Mouse (Mus musculus): ENCODE measurements at regions not wholly inside any gene's neighbourhood (a gene's known extent, or its start where the extent isn't known, plus 50 kb on each side); places are given as distances from the start of the nearest gene placed in this dataset.

DNA sequence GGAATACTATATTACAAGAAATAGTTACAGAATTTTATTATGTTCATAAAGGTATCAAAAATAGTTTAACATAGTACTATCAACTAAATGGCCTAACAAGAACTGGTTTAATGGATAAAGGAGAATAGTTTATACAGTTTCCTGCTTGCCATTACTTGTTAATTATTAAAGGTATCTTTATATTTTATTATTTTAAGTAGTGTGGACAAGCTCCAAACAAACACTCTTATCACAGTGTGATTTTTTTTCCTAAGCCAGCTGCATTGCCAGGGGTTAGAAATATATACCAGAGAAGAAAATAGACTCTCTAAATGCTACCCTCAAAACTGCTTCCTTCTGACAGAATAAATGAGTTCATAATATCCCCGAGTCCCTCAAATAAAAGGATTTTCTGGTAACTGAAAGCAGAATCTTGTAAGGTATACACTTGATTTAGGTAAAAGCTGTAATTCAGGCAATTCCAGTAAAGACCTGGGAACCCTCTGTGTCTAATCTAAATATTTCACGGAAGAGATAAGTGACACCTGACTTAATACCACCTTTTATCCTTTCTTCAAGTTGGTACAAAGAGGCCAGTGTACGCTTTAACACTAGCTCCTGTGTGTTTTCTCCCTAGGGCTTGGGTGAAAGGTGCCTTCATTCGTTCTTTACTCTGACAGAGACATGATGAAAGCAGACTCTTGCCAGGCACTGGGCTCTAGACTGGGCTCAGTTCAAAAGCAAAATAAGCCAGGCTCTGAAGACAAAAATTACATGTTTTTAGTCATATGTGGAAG, 76.5 kb upstream of the Ccser1 start:
- Histone ChIP-seq H3K4me1 (ENCODE audit: control insufficient read depth, insufficient read depth, low read length) (no peaks in the 10 kb centered on the region), H3K36me3 (ENCODE audit: control insufficient read depth, insufficient read depth, low read length) (no peaks in the 10 kb centered on the region), H3K27me3 (replicated peaks; ENCODE audit: control insufficient read depth, insufficient read depth, low read length) (no peaks in the 10 kb centered on the region), H3K4me2 (ENCODE audit: low read depth, low read length) (no peak overlapping the region), H3K4me3 (ENCODE audit: low read depth, low read length) (no peak overlapping the region), H3K9ac (ENCODE audit: low read depth, low read length) (no peak overlapping the region), H3K27ac (replicated peaks; ENCODE audit: low read depth, low read length) (no peak overlapping the region), H3K9me3 (ENCODE audit: control insufficient read depth, low read length) (no peaks in the 10 kb centered on the region)
- 27% methylated on average over 4 of the region's 4 CpGs for WGBS
- DNase-seq (ENCODE audit: low spot score) (peak; percentile 36), ATAC-seq (ENCODE audit: low read depth) (peak; percentile 65; the same call in 1 of the 2 replicates)

- Histone ChIP-seq H3K4me1 (ENCODE audit: control insufficient read depth, insufficient read depth, low read length) (0 out of 2 replicates have a peak, but pooled peaks cover 4% of the 10 kb centered on the region), H3K27ac (replicated peaks; ENCODE audit: low read depth, low read length) (no peak overlapping the region), H3K9me3 (ENCODE audit: control insufficient read depth, low read length) (no peaks in the 10 kb centered on the region), H3K4me3 (ENCODE audit: low read depth, low read length) (no peak overlapping the region), H3K9ac (ENCODE audit: low read depth, low read length) (no peak overlapping the region), H3K36me3 (ENCODE audit: control insufficient read depth, insufficient read depth, low read length) (no peaks in the 10 kb centered on the region), H3K27me3 (replicated peaks; ENCODE audit: control insufficient read depth, insufficient read depth, low read length) (no peaks in the 10 kb centered on the region), H3K4me2 (ENCODE audit: low read depth, low read length) (no peak overlapping the region)
- ATAC-seq (ENCODE audit: low read depth) (no peak), DNase-seq (ENCODE audit: low spot score) (no peak)
- WGBS = 43% methylated on average over 1 of the region's 1 CpGs
Observed at GRCm38 (mm10) chr6:61115250-61115649, 64.9 kb upstream of the Ccser1 start.

DNA sequence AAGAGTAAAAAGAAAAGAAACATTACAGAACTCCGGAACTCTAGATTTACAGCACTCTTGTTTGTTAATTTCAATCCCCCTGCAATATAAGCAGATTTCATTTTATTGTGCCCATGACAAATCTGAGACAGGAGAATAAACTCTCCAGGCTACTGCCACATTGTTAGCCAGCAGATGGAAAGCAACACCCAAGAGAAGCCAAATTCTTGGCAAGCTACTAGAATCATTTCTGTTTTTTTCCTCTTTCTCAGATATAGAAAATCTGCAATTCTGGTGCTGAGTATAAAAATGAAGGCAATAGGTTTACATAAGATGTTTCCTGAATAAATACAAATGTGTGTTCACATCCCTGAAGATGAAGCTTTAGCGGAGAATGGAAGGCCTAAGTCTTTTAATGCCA, 60.5 kb upstream of the Ccser1 start:
- Histone ChIP-seq H3K4me1 (ENCODE audit: control insufficient read depth, insufficient read depth, low read length) (0 out of 2 replicates have a peak, but pooled peaks cover 4% of the 10 kb centered on the region), H3K4me2 (ENCODE audit: low read depth, low read length) (no peak overlapping the region), H3K9ac (ENCODE audit: low read depth, low read length) (no peak overlapping the region), H3K27ac (replicated peaks; ENCODE audit: low read depth, low read length) (no peak overlapping the region), H3K36me3 (ENCODE audit: control insufficient read depth, insufficient read depth, low read length) (no peaks in the 10 kb centered on the region), H3K4me3 (ENCODE audit: low read depth, low read length) (no peak overlapping the region), H3K9me3 (ENCODE audit: control insufficient read depth, low read length) (no peaks in the 10 kb centered on the region), H3K27me3 (replicated peaks; ENCODE audit: control insufficient read depth, insufficient read depth, low read length) (no peaks in the 10 kb centered on the region)
- 51% methylated on average over 2 of the region's 2 CpGs for WGBS
- no peak for ATAC-seq (ENCODE audit: low read depth)
- DNase-seq (ENCODE audit: low spot score) = no peak

- Histone ChIP-seq H3K9me3 (ENCODE audit: control insufficient read depth, low read length) (no peaks in the 10 kb centered on the region), H3K4me3 (ENCODE audit: low read depth, low read length) (no peak overlapping the region), H3K36me3 (ENCODE audit: control insufficient read depth, insufficient read depth, low read length) (no peaks in the 10 kb centered on the region), H3K27ac (replicated peaks; ENCODE audit: low read depth, low read length) (no peak overlapping the region), H3K27me3 (replicated peaks; ENCODE audit: control insufficient read depth, insufficient read depth, low read length) (no peaks in the 10 kb centered on the region), H3K9ac (ENCODE audit: low read depth, low read length) (no peak overlapping the region), H3K4me1 (ENCODE audit: control insufficient read depth, insufficient read depth, low read length) (no peaks in the 10 kb centered on the region), H3K4me2 (ENCODE audit: low read depth, low read length) (no peak overlapping the region)
- WGBS = 47% methylated on average over 3 of the region's 3 CpGs
- ATAC-seq (ENCODE audit: low read depth) (no peak), DNase-seq (ENCODE audit: low spot score) (peak; percentile 28)
Observed at GRCm38 (mm10) chr6:61125431-61125830, 54.7 kb upstream of the Ccser1 start.

GRCm38 (mm10) chr6:61127238-61127637, 52.9 kb upstream of the Ccser1 start:
- Histone ChIP-seq H3K4me1 (ENCODE audit: control insufficient read depth, insufficient read depth, low read length) (no peaks in the 10 kb centered on the region), H3K27ac (replicated peaks; ENCODE audit: low read depth, low read length) (no peak overlapping the region), H3K9me3 (ENCODE audit: control insufficient read depth, low read length) (0 out of 2 replicates have a peak, but pooled peaks cover 1% of the 10 kb centered on the region), H3K27me3 (replicated peaks; ENCODE audit: control insufficient read depth, insufficient read depth, low read length) (no peaks in the 10 kb centered on the region), H3K4me2 (ENCODE audit: low read depth, low read length) (no peak overlapping the region), H3K4me3 (ENCODE audit: low read depth, low read length) (no peak overlapping the region), H3K9ac (ENCODE audit: low read depth, low read length) (no peak overlapping the region), H3K36me3 (ENCODE audit: control insufficient read depth, insufficient read depth, low read length) (no peaks in the 10 kb centered on the region)
- no peak for ATAC-seq (ENCODE audit: low read depth)
- no peak for DNase-seq (ENCODE audit: low spot score)
- 62% methylated on average over 1 of the region's 1 CpGs for WGBS

GRCm38 (mm10) chr6:61128211-61128610, 51.9 kb upstream of the Ccser1 start:
- H3K36me3 ChIP-seq (ENCODE audit: control insufficient read depth, insufficient read depth, low read length) = no peaks in the 10 kb centered on the region
- no peak for DNase-seq (ENCODE audit: low spot score)
- H3K4me1 ChIP-seq (ENCODE audit: control insufficient read depth, insufficient read depth, low read length) = no peaks in the 10 kb centered on the region
- 0 out of 2 replicates have a peak, but pooled peaks cover 5% of the 10 kb centered on the region for H3K9me3 ChIP-seq (ENCODE audit: control insufficient read depth, low read length)
- H3K9ac ChIP-seq (ENCODE audit: low read depth, low read length) = no peak overlapping the region
- no peak overlapping the region for H3K4me3 ChIP-seq (ENCODE audit: low read depth, low read length)
- ATAC-seq (ENCODE audit: low read depth) = no peak
- WGBS = 76% methylated on average over 1 of the region's 1 CpGs
- no peaks in the 10 kb centered on the region for H3K27me3 ChIP-seq (replicated peaks; ENCODE audit: control insufficient read depth, insufficient read depth, low read length)
- no peak overlapping the region for H3K4me2 ChIP-seq (ENCODE audit: low read depth, low read length)
- no peak overlapping the region for H3K27ac ChIP-seq (replicated peaks; ENCODE audit: low read depth, low read length)

Data from embryonic facial prominence, embryonic 14.5 days (tissue).